Mouse (Mus musculus) liver, postnatal 0 days (tissue): Measurements from ENCODE around the gene Ttn.

Experiments
- CTCF ChIP-seq: sonication (generic); IDR thresholded peaks from 2 replicates; pipeline ENCODE4 v1.5.1; 2016; ENCODE audit warnings: antibody characterized with exemption, low read depth
- EP300 ChIP-seq: IDR thresholded peaks from 2 replicates; pipeline ENCODE4 v1.6.1; 2016; ENCODE audit warnings: antibody characterized with exemption, low read depth, mild to moderate bottlenecking

DNA sequence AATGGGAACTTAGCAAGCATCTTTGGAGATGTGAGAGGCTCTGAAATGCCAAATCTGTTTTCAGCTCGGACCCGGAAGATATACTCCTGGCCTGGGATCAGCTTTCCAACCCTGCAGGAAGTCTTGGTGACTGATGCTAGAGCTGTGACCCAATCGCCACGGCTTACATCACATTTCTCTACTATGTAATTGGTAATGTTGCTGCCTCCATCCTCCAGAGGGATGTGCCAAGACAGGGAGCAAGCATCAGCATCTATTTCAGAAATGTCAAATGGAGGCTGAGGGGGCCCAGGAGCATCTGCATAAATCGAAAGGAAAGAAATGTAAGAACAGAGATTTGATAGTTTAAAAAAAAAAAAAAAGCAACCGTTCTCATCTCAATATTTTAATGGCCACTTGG, 220.2 kb downstream of the Ttn start:
- no peak for TF ChIP-seq CTCF
- no peak for TF ChIP-seq EP300
